Mouse (Mus musculus): ENCODE data around the gene Gnat2. TPM values are rescaled to one million over a fixed set of nuclear protein-coding genes. Genes with fewer than 3 reads are reported as not detected.

Gnat2 gene
- polyA plus RNA-seq, 1 experiment from 2014 or later = 0.10 TPM

GRCm38 (mm10) chr3:108126327-108126726 lies 33.7 kb downstream of the Gnat2 start:
- H3K9ac ChIP-seq = no peak overlapping the region
- ATAC-seq (ENCODE audit: low FRiP score) = no peak
- H3K9me3 ChIP-seq = no peaks in the 10 kb centered on the region
- no peak overlapping the region for H3K27ac ChIP-seq
- peaks cover 15% of the 10 kb centered on the region for H3K36me3 ChIP-seq
- H3K4me3 ChIP-seq = no peak overlapping the region
- 96% methylated on average over 3 of the region's 3 CpGs for WGBS
- no peak overlapping the region for H3K4me2 ChIP-seq
- H3K27me3 ChIP-seq = no peaks in the 10 kb centered on the region
- 0 out of 2 replicates have a peak, but pooled peaks cover 12% of the 10 kb centered on the region for H3K4me1 ChIP-seq (replicated peaks)

GRCm38 (mm10) chr3:108128520-108128919 lies 35.9 kb downstream of the Gnat2 start:
- Histone ChIP-seq H3K36me3 (peaks cover under 1% of the 10 kb centered on the region; the same call in 1 of the 2 replicates), H3K4me2 (no peak overlapping the region), H3K27me3 (no peaks in the 10 kb centered on the region), H3K9me3 (no peaks in the 10 kb centered on the region), H3K9ac (no peak overlapping the region), H3K27ac (no peak overlapping the region), H3K4me1 (replicated peaks) (peaks cover 23% of the 10 kb centered on the region; the same call in 1 of the 2 replicates), H3K4me3 (no peak overlapping the region)
- ATAC-seq (ENCODE audit: low FRiP score) = no peak
- 85% methylated on average over 5 of the region's 5 CpGs for WGBS

GRCm38 (mm10) chr3:108129367-108129766 lies 36.8 kb downstream of the Gnat2 start:
- H3K4me2 ChIP-seq = no peak overlapping the region
- H3K9me3 ChIP-seq = no peaks in the 10 kb centered on the region
- H3K4me3 ChIP-seq = no peak overlapping the region
- H3K27ac ChIP-seq = no peak overlapping the region
- H3K9ac ChIP-seq = no peak overlapping the region
- H3K36me3 ChIP-seq = no peaks in the 10 kb centered on the region
- H3K4me1 ChIP-seq (replicated peaks) = peaks cover 26% of the 10 kb centered on the region; the same call in 1 of the 2 replicates
- WGBS = 93% methylated on average over 4 of the region's 4 CpGs
- H3K27me3 ChIP-seq = no peaks in the 10 kb centered on the region
- no peak for ATAC-seq (ENCODE audit: low FRiP score)

GRCm38 (mm10) chr3:108129804-108130203 lies 37.2 kb downstream of the Gnat2 start:
- ATAC-seq (ENCODE audit: low FRiP score) = no peak
- Histone ChIP-seq H3K36me3 (no peaks in the 10 kb centered on the region), H3K4me3 (no peak overlapping the region), H3K4me1 (replicated peaks) (peaks cover 30% of the 10 kb centered on the region), H3K27me3 (no peaks in the 10 kb centered on the region), H3K9me3 (no peaks in the 10 kb centered on the region), H3K9ac (no peak overlapping the region), H3K27ac (no peak overlapping the region), H3K4me2 (no peak overlapping the region)
- WGBS = 93% methylated on average over 4 of the region's 4 CpGs

- Histone ChIP-seq H3K36me3 (no peaks in the 10 kb centered on the region), H3K4me2 (no peak overlapping the region), H3K9me3 (no peaks in the 10 kb centered on the region), H3K27ac (no peak overlapping the region), H3K9ac (no peak overlapping the region), H3K4me3 (no peak overlapping the region), H3K4me1 (replicated peaks) (peaks cover 41% of the 10 kb centered on the region), H3K27me3 (no peaks in the 10 kb centered on the region)
- 90% methylated on average over 5 of the region's 5 CpGs for WGBS
- no peak for ATAC-seq (ENCODE audit: low FRiP score)
Measured at GRCm38 (mm10) chr3:108131216-108131615, 38.6 kb downstream of the Gnat2 start.

- no peak overlapping the region for H3K4me2 ChIP-seq
- no peaks in the 10 kb centered on the region for H3K27me3 ChIP-seq
- H3K36me3 ChIP-seq = no peaks in the 10 kb centered on the region
- no peaks in the 10 kb centered on the region for H3K9me3 ChIP-seq
- peaks cover 42% of the 10 kb centered on the region for H3K4me1 ChIP-seq (replicated peaks)
- H3K27ac ChIP-seq = no peak overlapping the region
- no peak overlapping the region for H3K9ac ChIP-seq
- no peak for ATAC-seq (ENCODE audit: low FRiP score)
- 81% methylated on average over 1 of the region's 1 CpGs for WGBS
- no peak overlapping the region for H3K4me3 ChIP-seq
Measured at GRCm38 (mm10) chr3:108131821-108132220, 39.2 kb downstream of the Gnat2 start.

- Histone ChIP-seq H3K4me1 (replicated peaks) (peaks cover 42% of the 10 kb centered on the region), H3K27me3 (no peaks in the 10 kb centered on the region), H3K36me3 (no peaks in the 10 kb centered on the region), H3K4me2 (no peak overlapping the region), H3K4me3 (no peak overlapping the region), H3K27ac (no peak overlapping the region), H3K9ac (no peak overlapping the region), H3K9me3 (no peaks in the 10 kb centered on the region)
- 75% methylated on average over 1 of the region's 1 CpGs for WGBS
- no peak for ATAC-seq (ENCODE audit: low FRiP score)
Measured at GRCm38 (mm10) chr3:108132484-108132883, 39.9 kb downstream of the Gnat2 start.

- Histone ChIP-seq H3K27me3 (no peaks in the 10 kb centered on the region), H3K36me3 (peaks cover 2% of the 10 kb centered on the region; the same call in 1 of the 2 replicates), H3K27ac (peak overlapping the region; percentile 58), H3K4me1 (replicated peaks) (peaks cover 37% of the 10 kb centered on the region), H3K9me3 (no peaks in the 10 kb centered on the region), H3K9ac (no peak overlapping the region), H3K4me2 (no peak overlapping the region), H3K4me3 (no peak overlapping the region)
- ATAC-seq (ENCODE audit: low FRiP score) = 0 out of 2 replicates have a peak, but pooled peaks have one; percentile 46
- WGBS = 51% methylated on average over 11 of the region's 11 CpGs
Measured at GRCm38 (mm10) chr3:108134701-108135100, 42.1 kb downstream of the Gnat2 start.

GRCm38 (mm10) chr3:108139113-108139512 lies 46.5 kb downstream of the Gnat2 start:
- Histone ChIP-seq H3K27me3 (no peaks in the 10 kb centered on the region), H3K9ac (no peak overlapping the region), H3K4me1 (replicated peaks) (peaks cover 40% of the 10 kb centered on the region), H3K36me3 (peaks cover 15% of the 10 kb centered on the region), H3K27ac (no peak overlapping the region), H3K9me3 (no peaks in the 10 kb centered on the region), H3K4me2 (no peak overlapping the region), H3K4me3 (no peak overlapping the region)
- ATAC-seq (ENCODE audit: low FRiP score) = no peak
- WGBS = 89% methylated on average over 1 of the region's 1 CpGs

GRCm38 (mm10) chr3:108140786-108141185 lies 48.2 kb downstream of the Gnat2 start:
- Histone ChIP-seq H3K27ac (no peak overlapping the region), H3K4me1 (replicated peaks) (peaks cover 39% of the 10 kb centered on the region), H3K4me3 (no peak overlapping the region), H3K27me3 (no peaks in the 10 kb centered on the region), H3K9ac (no peak overlapping the region), H3K36me3 (peaks cover 15% of the 10 kb centered on the region), H3K4me2 (no peak overlapping the region), H3K9me3 (no peaks in the 10 kb centered on the region)
- ATAC-seq (ENCODE audit: low FRiP score) = no peak
- WGBS = 80% methylated on average over 4 of the region's 4 CpGs

- Histone ChIP-seq H3K27me3 (no peaks in the 10 kb centered on the region), H3K4me1 (replicated peaks) (peaks cover 38% of the 10 kb centered on the region), H3K9ac (peak within 1 kb of the TSS; percentile 98), H3K9me3 (no peaks in the 10 kb centered on the region), H3K36me3 (0 out of 2 replicates have a peak, but pooled peaks cover 2% of the 10 kb centered on the region), H3K27ac (peak within 1 kb of the TSS; percentile 97), H3K4me2 (peak within 1 kb of the TSS; percentile 86), H3K4me3 (peak within 1 kb of the TSS; percentile 98)
- peak; percentile 95 for ATAC-seq (ENCODE audit: low FRiP score)
- WGBS = under 1% methylated on average over 63 of the region's 63 CpGs
Measured at GRCm38 (mm10) chr3:108145534-108146445, 53.2 kb downstream of the Gnat2 start, which contains the start of gene Gnai3. TSS of gene Gnai3 (minus strand) at chr3:108146146.

GRCm38 (mm10) chr3:108146671-108147070 lies 54.1 kb downstream of the Gnat2 start:
- 63% methylated on average over 5 of the region's 5 CpGs for WGBS
- H3K4me3 ChIP-seq = peak overlapping the region; percentile 98
- H3K4me2 ChIP-seq = peak overlapping the region; percentile 86
- H3K9ac ChIP-seq = peak overlapping the region; percentile 98
- peaks cover 38% of the 10 kb centered on the region for H3K4me1 ChIP-seq (replicated peaks)
- no peaks in the 10 kb centered on the region for H3K27me3 ChIP-seq
- ATAC-seq (ENCODE audit: low FRiP score) = no peak
- H3K9me3 ChIP-seq = no peaks in the 10 kb centered on the region
- H3K27ac ChIP-seq = peak overlapping the region; percentile 97; the same call in 1 of the 2 replicates
- no peaks in the 10 kb centered on the region for H3K36me3 ChIP-seq

All from hindbrain, embryonic 13.5 days (tissue).